Mouse (Mus musculus) stomach, postnatal 0 days (tissue): ENCODE measurements around the gene Lifr.

Source experiments
- CTCF ChIP-seq: IDR thresholded peaks from 2 replicates; pipeline ENCODE4 v1.5.1; 2016; ENCODE audit warnings: antibody characterized with exemption, low read depth, mild to moderate bottlenecking, moderate library complexity
- EP300 ChIP-seq: optimal IDR thresholded peaks from 2 replicates; pipeline ENCODE3; 2016; ENCODE audit warnings: antibody characterized with exemption

- no peak for TF ChIP-seq CTCF
- TF ChIP-seq EP300, result no peak
These were observed 38.7 kb upstream of the Lifr start for GRCm38 (mm10) chr15:7051666-7052065.
